Mouse (Mus musculus): ENCODE measurements around the gene Zbtb45.

DNA sequence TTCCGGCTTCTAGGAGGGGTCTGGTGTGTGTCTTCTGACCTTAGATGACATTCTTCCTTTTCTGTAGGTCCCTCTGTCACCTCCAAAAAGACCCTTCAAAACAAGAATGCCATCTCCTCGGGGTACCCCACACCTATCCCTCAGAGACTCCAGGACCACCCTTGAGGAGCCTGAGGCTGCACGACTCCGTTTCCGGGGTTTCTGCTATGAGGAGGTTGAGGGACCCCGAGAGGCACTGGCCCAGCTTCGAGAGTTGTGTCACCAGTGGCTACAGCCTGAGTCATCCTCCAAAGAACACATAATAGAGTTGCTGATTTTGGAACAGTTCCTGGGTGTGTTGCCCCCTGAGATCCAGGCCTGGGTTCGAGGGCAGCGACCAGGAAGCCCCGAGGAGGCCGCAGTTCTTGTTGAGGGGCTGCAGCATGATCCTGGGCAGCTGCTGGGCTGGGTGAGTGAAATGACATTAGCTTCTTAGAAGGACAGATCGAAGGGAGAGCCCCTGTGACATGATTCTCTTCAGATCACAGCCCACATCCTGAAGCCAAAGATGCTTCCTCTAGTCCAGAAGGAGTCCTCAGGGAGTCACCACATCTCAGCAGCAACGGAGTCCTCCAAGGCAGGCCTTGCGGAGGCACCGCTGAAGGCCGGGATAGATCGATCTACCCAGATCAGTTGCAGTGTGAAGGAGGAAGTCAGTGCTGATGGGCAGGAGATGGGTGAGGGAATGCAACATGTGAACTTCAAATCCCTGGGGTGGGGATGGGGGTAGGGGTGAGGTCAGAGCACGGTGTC is 30.7 kb downstream of the Zbtb45 start:
- TF ChIP-seq POLR2A (IDR thresholded peaks at IDR 0.05; ENCODE audit: low read depth, low read length): no peak
- no peak for TF ChIP-seq CTCF (IDR thresholded peaks at IDR 0.05; ENCODE audit: borderline replicate concordance, insufficient read depth, low read length)

All from embryonic fibroblast, embryonic 13.5 days (primary cell).